Mouse (Mus musculus) liver, adult 2 months (tissue): ENCODE measurements around the gene Fcer1g. TPM values are rescaled to one million over a fixed set of nuclear protein-coding genes. Genes with fewer than 3 reads are reported as not detected.
A peak's percentile ranks its signal among the peaks of the same experiment; 100 is the strongest.

Experiments
- DNase-seq: peaks from one replicate; pipeline ENCODE4 v3.0.0-alpha.2; 2011; ENCODE audit warnings: low read depth, low spot score; ENCODE audit errors: extremely low read depth
- H3K27ac ChIP-seq: fragments of 200-500 bp; replicated peaks from 2 replicates; pipeline ENCODE4 v1.5.1; 2012; ENCODE audit warnings: low read depth, mild to moderate bottlenecking, control low read depth, inconsistent platforms, low read length; ENCODE audit not compliant: insufficient read depth
- H3K27me3 ChIP-seq: fragments of 200-500 bp; 2 replicates; pipeline ENCODE4 v1.6.1; 2012; ENCODE audit warnings: mild to moderate bottlenecking, moderate library complexity, low read length, inconsistent platforms; ENCODE audit not compliant: control insufficient read depth, insufficient read depth
- H3K36me3 ChIP-seq: fragments of 200-500 bp; 2 replicates; pipeline ENCODE4 v1.6.1; 2012; ENCODE audit warnings: low read length, inconsistent platforms; ENCODE audit not compliant: control insufficient read depth, insufficient read depth
- H3K4me1 ChIP-seq: fragments of 200-500 bp; 2 replicates; pipeline ENCODE4 v1.6.1; 2011; ENCODE audit warnings: low read length; ENCODE audit not compliant: control insufficient read depth, insufficient read depth
- H3K4me3 ChIP-seq: fragments of 200-500 bp; 2 replicates; pipeline ENCODE4 v1.5.1; 2011; ENCODE audit warnings: low read depth, mild to moderate bottlenecking, control low read depth, low read length, moderate library complexity; ENCODE audit not compliant: insufficient read depth
- H3K79me2 ChIP-seq: fragments of 200-500 bp; 2 replicates; pipeline ENCODE4 v1.6.1; 2012; ENCODE audit warnings: inconsistent platforms, mild to moderate bottlenecking, low read length, moderate library complexity; ENCODE audit not compliant: control insufficient read depth, insufficient read depth
- H3K9ac ChIP-seq: fragments of 200-500 bp; 2 replicates; pipeline ENCODE4 v1.6.1; 2012; ENCODE audit warnings: low read depth, mild to moderate bottlenecking, control low read depth, inconsistent platforms, low read length
- CTCF ChIP-seq: fragments of 200-500 bp; IDR thresholded peaks from 2 replicates; pipeline ENCODE4 v1.5.1; 2011; ENCODE audit warnings: low read depth, low read length, control low read depth
- POLR2A ChIP-seq: fragments of 200-500 bp; IDR thresholded peaks from 2 replicates; pipeline ENCODE4 v1.6.1; 2011; ENCODE audit warnings: low read length, control low read depth; ENCODE audit not compliant: insufficient read depth; ENCODE audit errors: extremely low read depth
- WGBS: fragments of 180-500 bp; shearing (Covaris S2); methylation state at CpG from one replicate; pipeline ENCODE4 v1.1.7; 2018; 5-methylcytosine and 5-hydroxymethylcytosine counted together
- polyA plus RNA-seq: library from polyadenylated mRNA; depleted of rRNA; stranded (reverse); fragments of >200 nt; gene quantifications from 2 replicates; pipeline ENCODE4 v1.2.3, GENCODE M21; 2012
- total RNA-seq: library from RNA; depleted of rRNA; stranded (reverse); fragments of >200 nt; gene quantifications from 2 replicates; pipeline ENCODE4 v1.2.3, GENCODE M21; 2014

Fcer1g gene
- total and polyA plus RNA-seq, 2 experiments, result 6.4 to 50.7 TPM

- Histone ChIP-seq H3K27ac (peak overlapping the region; percentile 20), H3K9ac (peak overlapping the region; percentile 67), H3K36me3 (peaks cover 12% of the 10 kb centered on the region; the same call in 1 of the 2 replicates), H3K79me2 (no peaks in the 10 kb centered on the region; the same call in 1 of the 2 replicates), H3K4me1 (peaks cover 5% of the 10 kb centered on the region; the same call in 1 of the 2 replicates), H3K4me3 (peak overlapping the region; percentile 59), H3K27me3 (no peaks in the 10 kb centered on the region)
- TF ChIP-seq CTCF, result no peak
- TF ChIP-seq POLR2A, result no peak
- WGBS, result under 1% methylated on average over 25 of the region's 25 CpGs
- DNase-seq, result no peak
Measured at GRCm38 (mm10) chr1:171280250-171280915, 46.2 kb upstream of the Fcer1g start.

GRCm38 (mm10) chr1:171279721-171280120, 45.6 kb upstream of the Fcer1g start:
- Histone ChIP-seq H3K27me3 (no peaks in the 10 kb centered on the region), H3K9ac (peak overlapping the region; percentile 67; the same call in 1 of the 2 replicates), H3K27ac (no peak overlapping the region), H3K36me3 (peaks cover 17% of the 10 kb centered on the region; the same call in 1 of the 2 replicates), H3K4me3 (no peak overlapping the region), H3K4me1 (peaks cover 5% of the 10 kb centered on the region; the same call in 1 of the 2 replicates), H3K79me2 (no peaks in the 10 kb centered on the region; the same call in 1 of the 2 replicates)
- TF ChIP-seq POLR2A, result no peak
- no peak for TF ChIP-seq CTCF
- no peak for DNase-seq
- 92% methylated on average over 5 of the region's 5 CpGs for WGBS

- TF ChIP-seq CTCF (no peak), POLR2A (no peak)
- no peak overlapping the region for H3K27ac ChIP-seq
- H3K4me1 ChIP-seq, result peaks cover 5% of the 10 kb centered on the region; the same call in 1 of the 2 replicates
- no peak overlapping the region for H3K9ac ChIP-seq
- peaks cover 17% of the 10 kb centered on the region; the same call in 1 of the 2 replicates for H3K36me3 ChIP-seq
- no peak overlapping the region for H3K4me3 ChIP-seq
- DNase-seq, result no peak
- 89% methylated on average over 14 of the region's 14 CpGs for WGBS
- H3K79me2 ChIP-seq, result no peaks in the 10 kb centered on the region; the same call in 1 of the 2 replicates
- H3K27me3 ChIP-seq, result no peaks in the 10 kb centered on the region
Measured at GRCm38 (mm10) chr1:171279012-171279705, 45.0 kb upstream of the Fcer1g start.

- Histone ChIP-seq H3K9ac (no peak overlapping the region), H3K79me2 (no peaks in the 10 kb centered on the region; the same call in 1 of the 2 replicates), H3K27ac (no peak overlapping the region), H3K27me3 (no peaks in the 10 kb centered on the region), H3K4me3 (no peak overlapping the region), H3K36me3 (peaks cover 20% of the 10 kb centered on the region; the same call in 1 of the 2 replicates), H3K4me1 (peaks cover 5% of the 10 kb centered on the region; the same call in 1 of the 2 replicates)
- no peak for DNase-seq
- no peak for TF ChIP-seq CTCF
- no peak for TF ChIP-seq POLR2A
- WGBS, result 94% methylated on average over 8 of the region's 8 CpGs
Measured at GRCm38 (mm10) chr1:171278436-171278835, 44.3 kb upstream of the Fcer1g start.

- H3K36me3 ChIP-seq, result peaks cover 22% of the 10 kb centered on the region; the same call in 1 of the 2 replicates
- no peaks in the 10 kb centered on the region for H3K27me3 ChIP-seq
- H3K4me3 ChIP-seq, result no peak overlapping the region
- H3K4me1 ChIP-seq, result peaks cover 5% of the 10 kb centered on the region; the same call in 1 of the 2 replicates
- 89% methylated on average over 10 of the region's 10 CpGs for WGBS
- no peak for DNase-seq
- no peaks in the 10 kb centered on the region; the same call in 1 of the 2 replicates for H3K79me2 ChIP-seq
- no peak overlapping the region for H3K9ac ChIP-seq
- no peak for TF ChIP-seq CTCF
- no peak for TF ChIP-seq POLR2A
- H3K27ac ChIP-seq, result no peak overlapping the region
Measured at GRCm38 (mm10) chr1:171277736-171278135, 43.6 kb upstream of the Fcer1g start.
